Mouse (Mus musculus): ENCODE results near the gene Elane. TPM values are rescaled to one million over a fixed set of nuclear protein-coding genes. Genes with fewer than 3 reads are reported as not detected.

Gene Elane
- polyA plus RNA-seq, 1 experiment: not detected

GRCm38 (mm10) chr10:79852827-79853226 is 33.2 kb upstream of the Elane start:
- Histone ChIP-seq H3ac (ENCODE audit: control insufficient read depth, insufficient read length, low read depth) (peak overlapping the region; percentile 59), H3K4me3 (ENCODE audit: insufficient read depth, poor library complexity, severe bottlenecking) (peak overlapping the region; percentile 55), H3K27me3 (ENCODE audit: control insufficient read depth, insufficient read depth, insufficient read length) (no peaks in the 10 kb centered on the region), H3K79me3 (ENCODE audit: low read depth) (peaks cover 41% of the 10 kb centered on the region), H3K79me2 (ENCODE audit: control insufficient read depth, insufficient read depth) (peaks cover 54% of the 10 kb centered on the region), H3K36me3 (ENCODE audit: control insufficient read depth, insufficient read depth) (peaks cover 21% of the 10 kb centered on the region)
- TF ChIP-seq MAX (IDR thresholded peaks at IDR 0.05): no peak

- Histone ChIP-seq H3K27me3 (ENCODE audit: control insufficient read depth, insufficient read depth, insufficient read length) (no peaks in the 10 kb centered on the region), H3ac (ENCODE audit: control insufficient read depth, insufficient read length, low read depth) (peak overlapping the region; percentile 85), H3K36me3 (ENCODE audit: control insufficient read depth, insufficient read depth) (peaks cover 27% of the 10 kb centered on the region), H3K4me3 (ENCODE audit: insufficient read depth, poor library complexity, severe bottlenecking) (peak overlapping the region; percentile 55), H3K79me3 (ENCODE audit: low read depth) (peaks cover 46% of the 10 kb centered on the region), H3K79me2 (ENCODE audit: control insufficient read depth, insufficient read depth) (peaks cover 60% of the 10 kb centered on the region)
- no peak for TF ChIP-seq FOSL1 (IDR thresholded peaks at IDR 0.05; ENCODE audit: insufficient read depth, low read length, poor library complexity, severe bottlenecking)
- TF ChIP-seq CTCF (IDR thresholded peaks at IDR 0.05; ENCODE audit: control insufficient read depth, insufficient read depth, insufficient read length): no peak
- TF ChIP-seq USF1 (IDR thresholded peaks at IDR 0.05; ENCODE audit: low read depth): no peak
- TF ChIP-seq MYOG (IDR thresholded peaks at IDR 0.05; ENCODE audit: control insufficient read depth, extremely low read depth, insufficient read length): no peak
- TF ChIP-seq CEBPB (IDR thresholded peaks at IDR 0.05; ENCODE audit: low read depth): no peak
- TF ChIP-seq MAX (IDR thresholded peaks at IDR 0.05): no peak
- no peak for TF ChIP-seq MYOD1 (IDR thresholded peaks at IDR 0.05; ENCODE audit: control insufficient read depth, insufficient read length, low read depth)
These were observed 32.7 kb upstream of the Elane start for GRCm38 (mm10) chr10:79853392-79853791.

GRCm38 (mm10) chr10:79853860-79854795 is 31.9 kb upstream of the Elane start, which contains the start of gene Ptbp1:
Gene Ptbp1 (plus strand): TSS chr10:79854427.
- Histone ChIP-seq H3K79me2 (ENCODE audit: control insufficient read depth, insufficient read depth) (peaks cover 67% of the 10 kb centered on the region), H3K4me3 (ENCODE audit: insufficient read depth, poor library complexity, severe bottlenecking) (peak within 1 kb of the TSS; percentile 87), H3K27me3 (ENCODE audit: control insufficient read depth, insufficient read depth, insufficient read length) (no peaks in the 10 kb centered on the region), H3ac (ENCODE audit: control insufficient read depth, insufficient read length, low read depth) (peak within 1 kb of the TSS; percentile 93), H3K79me3 (ENCODE audit: low read depth) (peaks cover 54% of the 10 kb centered on the region), H3K36me3 (ENCODE audit: control insufficient read depth, insufficient read depth) (peaks cover 34% of the 10 kb centered on the region)
- TF ChIP-seq CEBPB (IDR thresholded peaks at IDR 0.05; ENCODE audit: low read depth) (no peak), MAX (IDR thresholded peaks at IDR 0.05) (peak; percentile 97), USF1 (IDR thresholded peaks at IDR 0.05; ENCODE audit: low read depth) (peak; percentile 96)

- H3K79me3 ChIP-seq (ENCODE audit: low read depth): peaks cover 62% of the 10 kb centered on the region
- peaks cover 75% of the 10 kb centered on the region for H3K79me2 ChIP-seq (ENCODE audit: control insufficient read depth, insufficient read depth)
These were observed 31.1 kb upstream of the Elane start for GRCm38 (mm10) chr10:79854801-79855541.

GRCm38 (mm10) chr10:79855558-79856184 is 30.4 kb upstream of the Elane start:
- Histone ChIP-seq H3ac (ENCODE audit: control insufficient read depth, insufficient read length, low read depth) (peak overlapping the region; percentile 93), H3K36me3 (ENCODE audit: control insufficient read depth, insufficient read depth) (peaks cover 50% of the 10 kb centered on the region), H3K27me3 (ENCODE audit: control insufficient read depth, insufficient read depth, insufficient read length) (no peaks in the 10 kb centered on the region), H3K79me3 (ENCODE audit: low read depth) (peaks cover 69% of the 10 kb centered on the region), H3K79me2 (ENCODE audit: control insufficient read depth, insufficient read depth) (peaks cover 82% of the 10 kb centered on the region), H3K4me3 (ENCODE audit: insufficient read depth, poor library complexity, severe bottlenecking) (peak overlapping the region; percentile 87)
- TF ChIP-seq FOSL1 (IDR thresholded peaks at IDR 0.05; ENCODE audit: insufficient read depth, low read length, poor library complexity, severe bottlenecking): no peak
- TF ChIP-seq MYOG (IDR thresholded peaks at IDR 0.05; ENCODE audit: control insufficient read depth, extremely low read depth, insufficient read length): no peak
- no peak for TF ChIP-seq CTCF (IDR thresholded peaks at IDR 0.05; ENCODE audit: control insufficient read depth, insufficient read depth, insufficient read length)
- no peak for TF ChIP-seq MAX (IDR thresholded peaks at IDR 0.05)
- TF ChIP-seq USF1 (IDR thresholded peaks at IDR 0.05; ENCODE audit: low read depth): no peak
- TF ChIP-seq MYOD1 (IDR thresholded peaks at IDR 0.05; ENCODE audit: control insufficient read depth, insufficient read length, low read depth): no peak
- no peak for TF ChIP-seq CEBPB (IDR thresholded peaks at IDR 0.05; ENCODE audit: low read depth)

More at GRCm38 (mm10) chr10:79854801-79855541, 31.1 kb upstream of the Elane start:
- Histone ChIP-seq H3K27me3 (ENCODE audit: control insufficient read depth, insufficient read depth, insufficient read length) (no peaks in the 10 kb centered on the region), H3K36me3 (ENCODE audit: control insufficient read depth, insufficient read depth) (peaks cover 43% of the 10 kb centered on the region), H3K4me3 (ENCODE audit: insufficient read depth, poor library complexity, severe bottlenecking) (peak overlapping the region; percentile 87), H3ac (ENCODE audit: control insufficient read depth, insufficient read length, low read depth) (peak overlapping the region; percentile 93)
- TF ChIP-seq MAX (IDR thresholded peaks at IDR 0.05): no peak
- no peak for TF ChIP-seq CTCF (IDR thresholded peaks at IDR 0.05; ENCODE audit: control insufficient read depth, insufficient read depth, insufficient read length)
- no peak for TF ChIP-seq MYOD1 (IDR thresholded peaks at IDR 0.05; ENCODE audit: control insufficient read depth, insufficient read length, low read depth)
